Mouse (Mus musculus) forebrain, embryonic 11.5 days (tissue): ENCODE results near the gene Myadm. TPM values are rescaled to one million over a fixed set of nuclear protein-coding genes. Genes with fewer than 3 reads are reported as not detected.

Experiments
- ATAC-seq: fragments of 200-750 bp; cut with Nextera tagmentation; replicated peaks from 2 replicates; pipeline ENCODE4 v1.8.0; 2017; ENCODE audit warnings: moderate TSS enrichment; ENCODE audit not compliant: low FRiP score
- DNase-seq: peaks from one replicate; pipeline ENCODE4 v3.0.0-alpha.2; 2017; ENCODE audit warnings: low spot score
- H3K27ac ChIP-seq: fragments of 300-500 bp; sonication (generic); 2 replicates; pipeline ENCODE4 v1.5.1; 2014; ENCODE audit warnings: low read depth, low read length
- H3K27me3 ChIP-seq: fragments of 300-500 bp; sonication (generic); 2 replicates; pipeline ENCODE4 v1.6.1; 2014; ENCODE audit warnings: mild to moderate bottlenecking, low read length, mixed read lengths; ENCODE audit not compliant: control insufficient read depth, insufficient read depth
- H3K36me3 ChIP-seq: fragments of 300-500 bp; sonication (generic); 2 replicates; pipeline ENCODE4 v1.6.1; 2014; ENCODE audit warnings: mild to moderate bottlenecking, low read length, moderate library complexity, mixed read lengths; ENCODE audit not compliant: control insufficient read depth, insufficient read depth
- H3K4me1 ChIP-seq: fragments of 300-500 bp; sonication (generic); replicated peaks from 2 replicates; pipeline ENCODE4 v1.6.1; 2014; ENCODE audit warnings: low read length, mixed read lengths; ENCODE audit not compliant: control insufficient read depth, insufficient read depth
- H3K4me2 ChIP-seq: fragments of 300-500 bp; sonication (generic); 2 replicates; pipeline ENCODE4 v1.6.1; 2014; ENCODE audit warnings: low read depth, mild to moderate bottlenecking, low read length, moderate library complexity, mixed read lengths; ENCODE audit not compliant: severe bottlenecking
- H3K4me3 ChIP-seq: fragments of 300-500 bp; sonication (generic); 2 replicates; pipeline ENCODE4 v1.5.1; 2014; ENCODE audit warnings: low read depth, low read length
- H3K9ac ChIP-seq: fragments of 300-500 bp; sonication (generic); 2 replicates; pipeline ENCODE4 v1.6.1; 2014; ENCODE audit warnings: low read length
- H3K9me3 ChIP-seq: fragments of 300-500 bp; sonication (generic); 2 replicates; pipeline ENCODE4 v1.6.1; 2016; ENCODE audit warnings: low read length, mixed read lengths; ENCODE audit not compliant: control insufficient read depth
- WGBS: fragments of 180-500 bp; shearing (Covaris S2); extraction: QIAGEN DNeasy Blood & Tissue Kit; methylation state at CpG from one replicate; pipeline ENCODE4 v1.1.7; 2014; 5-methylcytosine and 5-hydroxymethylcytosine counted together
- polyA plus RNA-seq: library from polyadenylated mRNA; unstranded; fragments of >200 nt; fragmentation: Nextera tagmentation; extraction: Ambion mirVana; gene quantifications from 2 replicates; pipeline ENCODE4 v1.2.1, GENCODE M21; 2014

Myadm gene
- polyA plus RNA-seq, 1 experiment from 2014 or later: 29.1 TPM

DNA sequence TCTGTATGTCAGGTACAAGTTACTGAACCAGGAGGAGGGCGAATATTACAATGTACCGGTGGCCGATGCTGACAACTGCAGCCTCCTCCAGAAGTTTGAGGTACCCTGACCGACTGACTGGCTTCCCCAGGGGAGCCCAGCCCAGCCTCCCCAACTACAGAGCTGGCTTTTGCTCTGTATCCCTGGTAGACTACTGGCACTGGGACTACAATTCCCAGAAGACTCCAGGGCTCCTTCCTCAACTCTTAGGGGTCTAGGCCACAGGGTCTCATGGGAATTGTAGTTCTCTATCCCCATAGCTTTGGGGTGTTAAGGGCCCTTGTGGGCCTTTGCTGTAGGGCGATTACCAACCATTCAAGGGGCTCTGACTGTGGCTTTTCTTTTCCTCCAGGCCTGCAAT, 25.2 kb downstream of the Myadm start:
- Histone ChIP-seq H3K27me3 (no peaks in the 10 kb centered on the region), H3K9ac (no peak overlapping the region), H3K27ac (no peak overlapping the region), H3K4me2 (no peak overlapping the region), H3K4me3 (no peak overlapping the region), H3K4me1 (no peaks in the 10 kb centered on the region), H3K36me3 (no peaks in the 10 kb centered on the region), H3K9me3 (no peaks in the 10 kb centered on the region; the same call in 1 of the 2 replicates)
- WGBS: 64% methylated on average over 5 of the region's 5 CpGs
- no peak for DNase-seq
- ATAC-seq: peak; percentile 60; the same call in 1 of the 2 replicates

DNA sequence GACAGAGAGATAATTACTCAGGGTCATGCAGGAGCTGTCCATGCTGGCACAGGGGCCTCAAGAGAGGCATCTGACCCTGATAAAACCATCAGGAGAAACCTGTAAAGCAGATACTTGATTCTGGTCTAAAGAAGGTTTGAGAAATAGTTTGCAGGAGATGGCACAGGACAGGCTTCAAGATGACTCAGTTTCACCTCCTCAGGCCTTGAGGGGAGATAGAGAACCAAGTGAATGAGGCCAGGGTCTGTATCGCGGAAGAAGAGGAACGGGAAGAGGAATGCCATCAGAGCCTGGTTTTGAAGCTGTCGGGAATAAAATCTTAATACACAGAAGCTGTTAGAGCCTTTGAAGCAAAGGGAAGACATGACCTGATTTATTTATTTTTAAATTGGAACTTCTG, 28.8 kb downstream of the Myadm start:
- H3K36me3 ChIP-seq: no peaks in the 10 kb centered on the region
- DNase-seq (no peak), ATAC-seq (no peak)
- H3K27ac ChIP-seq: no peak overlapping the region
- no peak overlapping the region for H3K4me3 ChIP-seq
- no peak overlapping the region for H3K9ac ChIP-seq
- no peaks in the 10 kb centered on the region for H3K9me3 ChIP-seq
- H3K4me1 ChIP-seq: no peaks in the 10 kb centered on the region
- WGBS: 65% methylated on average over 4 of the region's 4 CpGs
- no peak overlapping the region for H3K4me2 ChIP-seq
- H3K27me3 ChIP-seq: no peaks in the 10 kb centered on the region

DNA sequence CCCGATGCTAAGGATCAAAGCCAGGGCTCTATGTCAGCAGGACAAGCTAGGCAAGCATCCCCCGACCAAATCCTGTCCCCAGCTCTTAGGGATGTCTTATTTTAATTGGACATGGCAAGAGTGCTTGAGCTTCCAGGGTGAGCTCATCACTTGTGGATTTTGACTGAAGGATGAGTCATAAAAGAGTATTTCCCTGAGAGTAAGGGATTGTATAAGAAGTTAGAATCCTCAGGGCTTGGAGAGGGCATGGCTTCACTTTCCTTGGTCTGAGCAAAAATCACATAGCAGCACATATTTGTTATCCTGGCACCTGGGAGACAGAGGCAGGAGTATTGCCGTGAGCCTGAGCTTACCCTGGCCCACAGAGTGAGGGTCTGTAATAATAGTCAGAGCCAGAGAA, 32.0 kb downstream of the Myadm start:
- H3K27ac ChIP-seq: no peak overlapping the region
- DNase-seq: no peak
- no peak overlapping the region for H3K9ac ChIP-seq
- 76% methylated on average over 3 of the region's 3 CpGs for WGBS
- no peak overlapping the region for H3K4me2 ChIP-seq
- H3K4me1 ChIP-seq: no peaks in the 10 kb centered on the region
- no peak overlapping the region for H3K4me3 ChIP-seq
- no peaks in the 10 kb centered on the region for H3K27me3 ChIP-seq
- no peaks in the 10 kb centered on the region for H3K9me3 ChIP-seq
- no peak for ATAC-seq
- no peaks in the 10 kb centered on the region for H3K36me3 ChIP-seq

DNA sequence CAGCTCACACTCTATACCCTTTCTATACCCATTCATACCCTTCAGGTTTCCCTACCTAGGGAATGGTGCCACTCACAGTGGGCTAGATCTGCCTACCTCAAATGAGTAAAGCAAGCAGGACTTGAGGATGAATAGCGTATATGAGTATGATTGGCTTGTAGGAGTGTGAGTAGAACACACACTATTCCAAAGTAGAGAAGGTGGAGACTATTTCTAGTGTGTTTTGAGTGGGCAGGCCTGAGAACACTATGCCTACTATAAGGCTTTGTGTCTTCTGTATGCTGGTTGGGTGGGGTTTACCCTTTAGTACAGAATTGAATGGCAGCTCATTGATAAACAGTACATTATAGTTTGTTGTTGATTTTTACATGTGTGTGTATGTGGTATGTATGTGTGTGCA, 34.9 kb downstream of the Myadm start:
- Histone ChIP-seq H3K27me3 (no peaks in the 10 kb centered on the region), H3K9ac (no peak overlapping the region), H3K4me2 (no peak overlapping the region), H3K9me3 (no peaks in the 10 kb centered on the region), H3K27ac (no peak overlapping the region), H3K36me3 (no peaks in the 10 kb centered on the region), H3K4me1 (no peaks in the 10 kb centered on the region), H3K4me3 (no peak overlapping the region)
- WGBS: 83% methylated on average over 1 of the region's 1 CpGs
- ATAC-seq (no peak), DNase-seq (no peak)

DNA sequence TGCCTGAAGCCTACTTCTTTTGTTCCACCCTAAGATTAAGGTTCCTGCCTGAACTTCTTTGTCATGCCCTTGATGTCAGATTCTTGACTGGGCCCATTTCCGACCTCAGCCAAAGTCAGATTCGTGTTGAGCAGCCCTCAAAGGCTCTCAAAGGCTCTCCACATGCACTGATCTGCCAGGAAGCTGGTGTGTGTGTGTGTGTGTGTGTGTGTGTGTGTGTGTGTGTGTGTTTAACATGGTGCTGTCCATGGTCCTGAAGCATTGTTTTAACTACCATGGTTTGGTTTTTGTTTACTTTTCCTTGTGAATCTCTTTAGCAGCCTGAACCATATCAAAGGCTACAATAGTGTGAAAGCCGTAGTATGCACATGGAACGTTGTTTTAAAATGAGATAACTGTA, 39.1 kb downstream of the Myadm start:
- DNase-seq: no peak
- no peak overlapping the region for H3K4me3 ChIP-seq
- no peak overlapping the region for H3K27ac ChIP-seq
- ATAC-seq: no peak
- no peak overlapping the region for H3K9ac ChIP-seq
- no peaks in the 10 kb centered on the region; the same call in 1 of the 2 replicates for H3K27me3 ChIP-seq
- no peaks in the 10 kb centered on the region for H3K36me3 ChIP-seq
- H3K4me1 ChIP-seq: no peaks in the 10 kb centered on the region
- 81% methylated on average over 4 of the region's 4 CpGs for WGBS
- H3K9me3 ChIP-seq: no peaks in the 10 kb centered on the region
- no peak overlapping the region for H3K4me2 ChIP-seq

DNA sequence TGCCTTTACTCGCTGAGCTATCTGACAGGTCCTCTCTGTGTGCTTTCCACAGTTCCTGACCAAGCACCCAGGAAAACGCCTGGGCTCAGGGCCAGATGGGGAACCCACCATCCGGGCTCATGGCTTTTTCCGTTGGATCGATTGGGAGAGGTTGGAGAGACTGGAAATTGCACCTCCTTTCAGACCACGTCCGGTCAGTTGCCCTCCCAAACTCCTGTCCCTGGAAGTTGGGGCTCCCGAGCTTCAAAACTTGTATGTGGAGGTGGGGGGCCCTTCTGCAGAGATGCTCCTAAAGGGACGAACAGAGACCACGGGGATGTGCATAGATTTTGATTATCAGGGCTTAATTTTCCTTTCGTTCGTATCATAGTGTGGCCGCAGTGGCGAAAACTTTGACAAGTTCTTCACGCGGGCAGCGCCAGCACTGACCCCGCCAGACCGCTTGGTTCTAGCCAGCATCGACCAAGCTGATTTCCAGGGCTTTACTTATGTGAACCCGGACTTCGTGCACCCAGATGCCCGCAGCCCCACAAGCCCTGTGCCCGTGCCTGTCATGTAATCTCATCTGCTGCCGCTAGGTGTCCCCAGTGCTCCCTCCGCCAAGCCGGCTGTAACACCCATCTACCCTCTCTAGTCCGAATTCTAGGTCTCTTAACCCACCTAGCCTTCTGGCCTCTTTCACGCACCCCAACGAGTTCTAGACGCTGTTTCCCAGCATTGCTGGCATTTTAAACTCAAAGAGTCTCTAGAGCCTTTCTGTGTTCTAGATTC, 41.1 kb downstream of the Myadm start:
- Histone ChIP-seq H3K9me3 (no peaks in the 10 kb centered on the region), H3K4me2 (peak overlapping the region; percentile 37; the same call in 1 of the 2 replicates), H3K4me1 (peaks cover 6% of the 10 kb centered on the region; the same call in 1 of the 2 replicates), H3K27me3 (no peaks in the 10 kb centered on the region; the same call in 1 of the 2 replicates), H3K27ac (no peak overlapping the region), H3K4me3 (no peak overlapping the region), H3K9ac (no peak overlapping the region), H3K36me3 (no peaks in the 10 kb centered on the region)
- ATAC-seq: no peak
- peak; percentile 88 for DNase-seq
- WGBS: 22% methylated on average over 31 of the region's 31 CpGs

DNA sequence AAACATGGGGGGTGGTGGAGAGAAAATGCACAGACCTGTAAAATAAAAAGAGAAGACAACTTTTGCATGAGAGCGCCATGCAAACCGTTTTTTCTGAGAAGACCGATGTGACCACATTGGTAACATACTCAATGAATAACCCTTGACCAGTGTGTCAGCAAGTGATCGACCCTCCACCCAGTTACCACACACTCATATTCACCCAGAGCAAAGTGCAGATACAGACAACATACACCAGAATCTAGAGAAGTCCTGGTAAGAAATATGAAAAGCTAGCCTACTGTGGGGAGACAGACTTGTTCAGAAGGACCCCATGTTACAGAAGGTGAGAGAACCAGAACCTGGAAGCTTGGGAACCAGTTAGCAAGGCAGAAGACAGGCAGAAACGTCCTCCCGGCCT, 42.3 kb downstream of the Myadm start:
- DNase-seq: no peak
- H3K4me1 ChIP-seq: peaks cover 6% of the 10 kb centered on the region; the same call in 1 of the 2 replicates
- peak overlapping the region; percentile 60 for H3K4me2 ChIP-seq
- 53% methylated on average over 6 of the region's 6 CpGs for WGBS
- H3K36me3 ChIP-seq: no peaks in the 10 kb centered on the region
- ATAC-seq: 0 out of 2 replicates have a peak, but pooled peaks have one; percentile 0
- H3K4me3 ChIP-seq: peak overlapping the region; percentile 80
- no peaks in the 10 kb centered on the region; the same call in 1 of the 2 replicates for H3K27me3 ChIP-seq
- peak overlapping the region; percentile 83; the same call in 1 of the 2 replicates for H3K9ac ChIP-seq
- H3K9me3 ChIP-seq: no peaks in the 10 kb centered on the region
- H3K27ac ChIP-seq: no peak overlapping the region

DNA sequence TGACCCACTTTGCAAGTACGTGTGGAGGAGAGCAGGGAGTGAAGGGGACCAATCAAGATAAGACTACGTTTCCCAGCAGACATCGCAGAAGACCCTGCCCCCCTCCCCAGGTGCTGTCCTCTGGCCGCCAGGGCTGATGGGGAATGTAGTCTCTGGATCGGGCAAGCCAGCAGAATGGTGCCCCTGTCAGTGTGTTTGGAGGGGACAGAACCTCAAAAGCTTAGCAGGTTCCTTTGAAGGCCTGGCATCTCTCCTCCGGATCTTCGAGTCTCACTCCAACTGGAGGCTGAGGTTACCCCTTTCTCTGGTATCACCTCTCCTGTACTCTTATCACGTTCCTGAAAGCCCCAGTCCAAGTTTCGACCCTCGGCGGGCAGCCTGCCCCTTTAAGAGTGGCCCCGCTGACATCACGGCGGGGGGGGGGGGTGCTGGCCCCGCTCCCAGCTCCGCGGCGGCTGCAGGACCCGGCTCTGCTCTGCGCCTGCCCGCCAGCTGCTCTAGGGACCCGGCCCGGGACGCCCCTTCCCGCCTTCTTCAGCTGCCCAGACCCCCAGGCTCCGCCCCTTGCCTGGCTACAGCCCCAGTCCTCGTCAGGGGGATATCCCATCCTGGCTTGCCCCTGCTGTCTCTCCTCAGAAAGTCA, 42.8 kb downstream of the Myadm start:
- ATAC-seq: peak; percentile 95
- peak; percentile 95 for DNase-seq
- under 1% methylated on average over 27 of the region's 27 CpGs for WGBS
- Histone ChIP-seq H3K36me3 (no peaks in the 10 kb centered on the region), H3K9me3 (no peaks in the 10 kb centered on the region), H3K4me1 (peaks cover 6% of the 10 kb centered on the region; the same call in 1 of the 2 replicates), H3K4me3 (peak overlapping the region; percentile 80), H3K27ac (peak overlapping the region; percentile 84), H3K4me2 (peak overlapping the region; percentile 60), H3K9ac (peak overlapping the region; percentile 83), H3K27me3 (no peaks in the 10 kb centered on the region; the same call in 1 of the 2 replicates)
